Mouse (Mus musculus): ENCODE data around the gene Gm20920. TPM values are rescaled to one million over a fixed set of nuclear protein-coding genes. Genes with fewer than 3 reads are reported as not detected.
"Not testable (repeated sequence)": the region's sequence is repeated elsewhere in the genome, so short reads cannot be mapped to it uniquely, and the experiment has no call there.

Gm20920 gene
- polyA plus RNA-seq (2014; fragmentation: Nextera tagmentation; extraction: Ambion mirVana): not detected in 2 replicates

GRCm38 (mm10) chrY:51851820-51852219, at the start of gene Gm20920:
Gm20920 (plus strand) TSS chrY:51852120.
- not testable (repeated sequence) for H3K27me3 ChIP-seq (ENCODE audit: control insufficient read depth, insufficient read depth, low read length); DNase-seq (ENCODE audit: low spot score, missing footprints); H3K4me2 ChIP-seq; H3K4me1 ChIP-seq (ENCODE audit: control insufficient read depth, insufficient read depth, low read length); H3K36me3 ChIP-seq (ENCODE audit: control insufficient read depth, insufficient read depth, low read length); H3K9ac ChIP-seq (ENCODE audit: low read length); H3K9me3 ChIP-seq (ENCODE audit: control insufficient read depth, low read length); ATAC-seq (ENCODE audit: low FRiP score); H3K27ac ChIP-seq (ENCODE audit: low read depth, low read length); H3K4me3 ChIP-seq (ENCODE audit: low read depth, low read length)
- WGBS: no CpG with 5 or more reads among the region's 6 CpGs

Data from midbrain, embryonic 11.5 days (tissue).